Mouse (Mus musculus): ENCODE results near the gene Mtmr14. TPM values are rescaled to one million over a fixed set of nuclear protein-coding genes. Genes with fewer than 3 reads are reported as not detected.

Gene Mtmr14
- polyA plus RNA-seq, 1 experiment from 2014 or later: 25.1 TPM

Other genes with a start within 250 kb of the Mtmr14 start
- gene Thumpd3, start 191.6 kb upstream of the Mtmr14 start, polyA plus RNA-seq (2016; fragmentation: Nextera tagmentation; extraction: Ambion mirVana): 41.5 and 46.5 TPM in 2 replicates
- gene Setd5, start 160.5 kb upstream of the Mtmr14 start, polyA plus RNA-seq (2016; fragmentation: Nextera tagmentation; extraction: Ambion mirVana): 61.0 and 62.9 TPM in 2 replicates
- gene Lhfpl4, start 42.5 kb upstream of the Mtmr14 start, polyA plus RNA-seq (2016; fragmentation: Nextera tagmentation; extraction: Ambion mirVana): 0.37 TPM in 2 replicates
- 0.08 and 0.14 TPM in 2 replicates for gene Cpne9, start 44.5 kb downstream of the Mtmr14 start, polyA plus RNA-seq (2016; fragmentation: Nextera tagmentation; extraction: Ambion mirVana)
- gene Brpf1, start 69.3 kb downstream of the Mtmr14 start, polyA plus RNA-seq (2016; fragmentation: Nextera tagmentation; extraction: Ambion mirVana): 16.2 and 17.0 TPM in 2 replicates
- gene Ogg1, start 89.1 kb downstream of the Mtmr14 start, polyA plus RNA-seq (2016; fragmentation: Nextera tagmentation; extraction: Ambion mirVana): 9.0 and 10.6 TPM in 2 replicates
- gene Camk1, start 106.1 kb downstream of the Mtmr14 start, polyA plus RNA-seq (2016; fragmentation: Nextera tagmentation; extraction: Ambion mirVana): 110 and 113 TPM in 2 replicates
- 40.1 and 42.2 TPM in 2 replicates for gene Tada3, start 140.0 kb downstream of the Mtmr14 start, polyA plus RNA-seq (2016; fragmentation: Nextera tagmentation; extraction: Ambion mirVana)
- gene Arpc4, start 140.3 kb downstream of the Mtmr14 start, polyA plus RNA-seq (2016; fragmentation: Nextera tagmentation; extraction: Ambion mirVana): 274 and 285 TPM in 2 replicates
- gene Ttll3, start 151.4 kb downstream of the Mtmr14 start, polyA plus RNA-seq (2016; fragmentation: Nextera tagmentation; extraction: Ambion mirVana): 1.6 and 2.5 TPM in 2 replicates
- 15.2 and 16.0 TPM in 2 replicates for gene Rpusd3, start 181.5 kb downstream of the Mtmr14 start, polyA plus RNA-seq (2016; fragmentation: Nextera tagmentation; extraction: Ambion mirVana)
- gene Cidec, start 197.9 kb downstream of the Mtmr14 start, polyA plus RNA-seq (2016; fragmentation: Nextera tagmentation; extraction: Ambion mirVana): not detected in 2 replicates
- 58.5 and 61.1 TPM in 2 replicates for gene Jagn1, start 204.7 kb downstream of the Mtmr14 start, polyA plus RNA-seq (2016; fragmentation: Nextera tagmentation; extraction: Ambion mirVana)
- gene Il17re, start 220.6 kb downstream of the Mtmr14 start, polyA plus RNA-seq (2016; fragmentation: Nextera tagmentation; extraction: Ambion mirVana): 0.94 and 1.3 TPM in 2 replicates
- 4.5 and 4.7 TPM in 2 replicates for gene Il17rc, start 233.6 kb downstream of the Mtmr14 start, polyA plus RNA-seq (2016; fragmentation: Nextera tagmentation; extraction: Ambion mirVana)
- gene Creld1, start 245.5 kb downstream of the Mtmr14 start, polyA plus RNA-seq (2016; fragmentation: Nextera tagmentation; extraction: Ambion mirVana): 42.7 and 46.9 TPM in 2 replicates